Mouse (Mus musculus): Measurements from ENCODE around the gene Zfp882. TPM values are rescaled to one million over a fixed set of nuclear protein-coding genes. Genes with fewer than 3 reads are reported as not detected.
"Not testable (repeated sequence)": the region's sequence is repeated elsewhere in the genome, so short reads cannot be mapped to it uniquely, and the experiment has no call there.

The Zfp882 gene
- polyA plus RNA-seq (2016; fragmentation: Nextera tagmentation; extraction: Ambion mirVana), result 10.0 and 10.2 TPM in 2 replicates

DNA sequence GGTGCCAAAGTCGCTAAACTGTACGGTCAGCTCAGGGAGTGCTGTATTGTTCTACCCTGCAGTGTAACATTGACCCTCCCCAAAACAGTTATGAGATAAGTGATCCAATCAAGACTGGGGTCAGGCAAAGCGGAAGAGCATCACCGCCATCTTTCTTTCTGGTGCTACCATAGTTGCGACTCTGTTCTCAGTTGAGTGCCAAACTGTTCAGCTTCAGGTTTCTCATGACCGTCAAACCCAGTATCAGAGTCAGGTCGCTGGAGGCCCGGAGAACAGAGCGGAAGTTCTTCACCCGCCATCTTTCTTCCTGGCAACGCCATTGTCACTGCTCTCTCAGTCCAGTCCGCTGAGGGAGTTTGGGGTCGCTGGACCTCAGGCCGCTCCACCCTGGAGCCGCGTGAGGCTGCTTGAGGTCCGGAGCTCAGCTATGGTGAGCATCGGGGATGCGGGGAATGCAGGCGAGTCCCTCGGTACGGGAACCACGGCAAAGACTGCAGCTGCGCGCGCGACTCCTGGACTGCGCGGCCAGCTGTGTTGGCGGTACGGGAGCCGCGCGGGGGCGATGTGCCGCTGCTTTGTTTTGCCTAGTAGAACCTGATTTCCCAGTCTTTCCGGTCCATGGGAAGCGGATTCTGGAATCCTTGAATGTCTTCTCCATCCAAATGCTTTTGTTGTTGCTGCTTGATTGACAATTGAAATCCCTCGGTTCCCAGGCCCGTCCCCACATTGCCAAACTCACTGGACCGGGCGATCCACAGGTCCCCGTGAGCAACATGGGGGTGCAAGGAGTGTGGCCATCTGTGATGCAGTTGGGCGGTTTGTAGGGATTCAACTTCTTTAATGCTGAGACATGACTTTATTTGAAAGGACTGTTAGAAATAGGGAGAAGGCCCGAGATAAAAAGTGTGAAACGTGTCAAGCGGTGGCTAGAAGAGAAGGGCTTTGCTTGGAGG is at the start of gene Zfp882, which contains the start of gene Zfp617:
Zfp882 (plus strand) TSS at position 300 of the 953 bp plus-strand sequence.
Zfp617 (plus strand) TSS at position 327 of the 953 bp plus-strand sequence.
- Histone ChIP-seq H3K4me3 (replicated peaks) (peak within 1 kb of the TSS; percentile 64), H3K4me1 (replicated peaks) (no peaks in the 10 kb centered on the region), H3K36me3 (peaks cover 3% of the 10 kb centered on the region), H3K9ac (replicated peaks) (peak within 1 kb of the TSS; percentile 90), H3K4me2 (peak within 1 kb of the TSS; percentile 58), H3K27me3 (no peaks in the 10 kb centered on the region), H3K27ac (peak within 1 kb of the TSS; percentile 98), H3K9me3 (peaks cover 5% of the 10 kb centered on the region; the same call in 1 of the 2 replicates)
- ATAC-seq (ENCODE audit: insufficient number of reproducible peaks, insufficient read depth, low FRiP score, low TSS enrichment, low read depth), result peak; percentile 95
- 8% methylated on average over 47 of the region's 47 CpGs for WGBS

- not testable (repeated sequence) for H3K27me3 ChIP-seq; H3K27ac ChIP-seq; H3K4me3 ChIP-seq (replicated peaks); H3K9me3 ChIP-seq; H3K4me1 ChIP-seq (replicated peaks); ATAC-seq (ENCODE audit: insufficient number of reproducible peaks, insufficient read depth, low FRiP score, low TSS enrichment, low read depth); H3K36me3 ChIP-seq; H3K4me2 ChIP-seq; H3K9ac ChIP-seq (replicated peaks)
- 71% methylated on average over 1 of the region's 1 CpGs for WGBS
Measured at GRCm38 (mm10) chr8:71861551-71861950, 46.9 kb upstream of the Zfp882 start.

DNA sequence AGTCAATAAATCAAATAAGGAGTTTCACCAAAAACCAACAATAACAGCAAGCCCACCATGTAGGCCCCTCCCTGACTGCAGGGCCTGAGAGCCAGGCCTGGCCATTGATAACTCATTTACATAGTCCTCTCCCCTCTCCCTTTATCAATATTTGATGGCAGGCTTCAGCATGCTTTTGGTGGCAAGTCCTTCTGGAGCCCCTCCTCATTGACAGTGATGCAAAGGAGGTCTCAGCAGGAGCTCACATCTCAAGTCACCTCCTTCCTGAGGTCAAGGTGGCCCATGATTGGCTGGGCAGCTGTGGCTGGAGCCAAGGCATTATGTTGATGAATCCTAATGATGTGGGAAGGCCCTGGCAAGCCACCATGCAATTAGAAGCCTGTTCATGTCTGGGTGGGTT is 46.4 kb upstream of the Zfp882 start:
- not testable (repeated sequence) for H3K4me2 ChIP-seq; H3K4me1 ChIP-seq (replicated peaks); H3K27me3 ChIP-seq; ATAC-seq (ENCODE audit: insufficient number of reproducible peaks, insufficient read depth, low FRiP score, low TSS enrichment, low read depth); H3K4me3 ChIP-seq (replicated peaks); H3K9ac ChIP-seq (replicated peaks); H3K36me3 ChIP-seq; H3K27ac ChIP-seq; H3K9me3 ChIP-seq

DNA sequence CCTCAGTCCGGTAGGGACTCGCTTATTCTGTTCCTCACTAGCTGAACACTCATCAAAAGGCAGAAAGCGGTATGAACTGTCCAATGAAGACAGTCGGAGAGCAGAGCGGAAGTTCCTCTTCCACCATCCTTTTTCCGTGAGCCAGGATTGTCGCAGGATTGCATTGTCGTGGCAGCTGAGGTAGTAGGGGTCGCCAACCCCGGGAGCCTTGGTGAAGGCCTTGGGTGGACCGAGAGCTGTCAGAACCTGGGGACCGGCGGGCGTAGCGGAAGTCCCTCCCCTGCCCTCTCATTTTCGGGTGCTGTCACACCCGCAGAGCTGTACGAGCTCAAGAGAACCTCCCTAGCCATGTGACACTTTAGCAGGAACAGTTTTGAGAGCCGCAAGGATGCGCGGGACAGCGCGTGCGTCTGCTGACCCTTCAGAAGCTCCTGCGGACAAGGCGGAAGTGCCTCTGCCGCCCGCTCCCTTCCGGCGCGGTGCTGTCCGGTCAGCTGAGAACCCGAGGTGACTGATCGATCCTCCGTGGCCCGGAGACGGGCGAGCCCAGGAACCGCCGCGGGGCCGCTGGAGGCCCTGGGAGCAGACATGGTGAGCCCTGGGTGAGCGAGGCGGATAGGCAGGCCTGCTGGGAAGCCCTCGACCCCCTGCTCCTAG is 26.7 kb upstream of the Zfp882 start, which contains the start of gene Zfp709:
Zfp709 (plus strand) TSS at position 402 of the 657 bp plus-strand sequence.
- Histone ChIP-seq H3K27ac (peak within 1 kb of the TSS; percentile 59; the same call in 1 of the 2 replicates), H3K9me3 (peaks cover 23% of the 10 kb centered on the region), H3K4me1 (replicated peaks) (no peaks in the 10 kb centered on the region; the same call in 1 of the 2 replicates), H3K4me3 (replicated peaks) (peak within 1 kb of the TSS; percentile 70), H3K36me3 (peaks cover 25% of the 10 kb centered on the region), H3K9ac (replicated peaks) (peak within 1 kb of the TSS; percentile 88), H3K4me2 (peak within 1 kb of the TSS; percentile 88), H3K27me3 (no peaks in the 10 kb centered on the region)
- 7% methylated on average over 45 of the region's 45 CpGs for WGBS
- peak; percentile 85 for ATAC-seq (ENCODE audit: insufficient number of reproducible peaks, insufficient read depth, low FRiP score, low TSS enrichment, low read depth)

DNA sequence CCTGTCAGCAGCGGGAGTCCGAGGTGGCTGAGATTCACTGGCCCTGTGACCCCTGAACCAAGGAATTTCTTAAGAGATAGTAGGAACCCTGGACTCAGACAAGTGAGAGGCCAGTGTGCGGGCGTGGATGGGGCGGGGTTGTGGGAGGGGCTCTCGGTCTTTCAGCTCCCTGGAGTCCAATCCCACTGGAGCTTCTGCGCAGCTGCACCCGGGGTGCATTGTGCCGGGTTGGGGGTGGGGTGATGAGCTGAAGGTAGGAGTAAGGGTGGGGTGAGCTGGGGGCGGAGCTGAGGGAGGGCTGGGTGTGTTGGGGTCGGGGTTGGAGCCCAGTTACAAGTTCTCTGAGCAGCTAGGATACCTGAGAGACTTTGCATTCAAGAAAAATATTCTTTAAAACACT is 7.7 kb upstream of the Zfp882 start:
- H3K4me2 ChIP-seq; H3K9ac ChIP-seq (replicated peaks); H3K36me3 ChIP-seq; H3K27ac ChIP-seq; H3K4me1 ChIP-seq (replicated peaks); H3K27me3 ChIP-seq; H3K9me3 ChIP-seq; H3K4me3 ChIP-seq (replicated peaks); ATAC-seq (ENCODE audit: insufficient number of reproducible peaks, insufficient read depth, low FRiP score, low TSS enrichment, low read depth): not testable (repeated sequence)
- 52% methylated on average over 11 of the region's 11 CpGs for WGBS

GRCm38 (mm10) chr8:71903084-71903483 is 5.3 kb upstream of the Zfp882 start:
- H3K9me3 ChIP-seq; H3K9ac ChIP-seq (replicated peaks); H3K27ac ChIP-seq; H3K4me1 ChIP-seq (replicated peaks); H3K4me2 ChIP-seq; H3K27me3 ChIP-seq; H3K4me3 ChIP-seq (replicated peaks); ATAC-seq (ENCODE audit: insufficient number of reproducible peaks, insufficient read depth, low FRiP score, low TSS enrichment, low read depth); H3K36me3 ChIP-seq: not testable (repeated sequence)
- WGBS, result 74% methylated on average over 1 of the region's 1 CpGs

GRCm38 (mm10) chr8:71906809-71907208 is 1.6 kb upstream of the Zfp882 start:
- Histone ChIP-seq H3K27me3 (no peaks in the 10 kb centered on the region), H3K9ac (replicated peaks) (no peak overlapping the region), H3K27ac (no peak overlapping the region), H3K4me1 (replicated peaks) (no peaks in the 10 kb centered on the region), H3K4me3 (replicated peaks) (no peak overlapping the region), H3K9me3 (peaks cover 5% of the 10 kb centered on the region; the same call in 1 of the 2 replicates), H3K4me2 (no peak overlapping the region), H3K36me3 (no peaks in the 10 kb centered on the region)
- 94% methylated on average over 1 of the region's 1 CpGs for WGBS
- ATAC-seq (ENCODE audit: insufficient number of reproducible peaks, insufficient read depth, low FRiP score, low TSS enrichment, low read depth), result no peak

DNA sequence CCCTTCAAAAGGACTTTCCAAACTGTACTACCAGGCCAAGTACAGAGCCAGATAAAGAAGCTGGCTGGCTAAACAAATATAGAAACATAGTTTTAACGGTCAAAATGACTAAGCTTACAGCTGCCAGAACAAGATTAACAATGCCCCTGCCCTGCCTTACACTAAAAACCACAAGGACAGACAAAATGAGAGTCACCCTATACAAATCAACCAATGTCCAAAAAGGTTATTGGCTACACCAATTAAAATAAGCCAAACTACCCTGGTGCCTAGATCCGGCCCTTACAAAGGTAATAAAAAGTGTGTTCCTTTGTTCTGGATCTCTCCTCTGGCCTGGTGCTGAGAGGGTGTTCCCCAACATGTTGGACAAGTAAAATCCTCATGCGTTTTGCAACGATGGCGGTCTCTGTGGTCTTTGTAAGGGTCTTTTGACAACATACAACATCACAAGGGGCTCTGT is 580 bp upstream of the Zfp882 start:
- Histone ChIP-seq H3K36me3 (no peaks in the 10 kb centered on the region), H3K4me2 (peak overlapping the region; percentile 58)
- no peak for ATAC-seq (ENCODE audit: insufficient number of reproducible peaks, insufficient read depth, low FRiP score, low TSS enrichment, low read depth)

DNA sequence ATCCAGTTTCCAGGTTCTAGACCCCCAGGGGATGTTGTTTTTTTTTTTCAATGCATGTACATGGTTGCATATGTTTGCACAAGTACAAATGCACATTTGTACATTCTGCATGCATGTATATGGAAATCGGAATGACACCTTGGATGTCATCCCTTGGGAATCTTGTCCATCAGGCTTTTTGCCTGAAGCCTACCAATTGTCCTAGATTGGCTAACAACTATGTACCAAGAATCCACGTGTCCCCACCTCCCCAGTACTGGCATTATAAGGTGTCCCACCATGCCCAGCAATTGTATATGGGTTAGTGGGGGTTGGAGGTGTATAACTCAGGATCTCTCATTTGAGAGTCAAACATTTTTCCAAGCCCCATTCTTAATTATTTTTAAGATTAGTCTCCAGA is 3.9 kb downstream of the Zfp882 start:
- no peak for ATAC-seq (ENCODE audit: insufficient number of reproducible peaks, insufficient read depth, low FRiP score, low TSS enrichment, low read depth)
- H3K27ac ChIP-seq, result no peak overlapping the region
- H3K9ac ChIP-seq (replicated peaks), result no peak overlapping the region
- peaks cover 5% of the 10 kb centered on the region; the same call in 1 of the 2 replicates for H3K9me3 ChIP-seq
- WGBS, result 85% methylated on average over 2 of the region's 2 CpGs
- peaks cover 37% of the 10 kb centered on the region for H3K36me3 ChIP-seq
- no peak overlapping the region for H3K4me2 ChIP-seq
- no peaks in the 10 kb centered on the region for H3K27me3 ChIP-seq
- no peak overlapping the region for H3K4me3 ChIP-seq (replicated peaks)
- H3K4me1 ChIP-seq (replicated peaks), result no peaks in the 10 kb centered on the region

More for the DNA sequence above, 580 bp upstream of the Zfp882 start:
- peak overlapping the region; percentile 64 for H3K4me3 ChIP-seq (replicated peaks)
- no peaks in the 10 kb centered on the region for H3K4me1 ChIP-seq (replicated peaks)
- WGBS, result 92% methylated on average over 5 of the region's 5 CpGs
- H3K27me3 ChIP-seq, result no peaks in the 10 kb centered on the region
- peaks cover 5% of the 10 kb centered on the region; the same call in 1 of the 2 replicates for H3K9me3 ChIP-seq
- peak overlapping the region; percentile 98 for H3K27ac ChIP-seq
- no peak overlapping the region for H3K9ac ChIP-seq (replicated peaks)

GRCm38 (mm10) chr8:71922567-71923401 is 14.4 kb downstream of the Zfp882 start:
- peak overlapping the region; percentile 68 for H3K4me2 ChIP-seq
- WGBS, result under 1% methylated on average over 57 of the region's 57 CpGs
- ATAC-seq (ENCODE audit: insufficient number of reproducible peaks, insufficient read depth, low FRiP score, low TSS enrichment, low read depth), result peak; percentile 97

More at GRCm38 (mm10) chr8:71922567-71923401, 14.4 kb downstream of the Zfp882 start:
- Histone ChIP-seq H3K36me3 (peaks cover 21% of the 10 kb centered on the region; the same call in 1 of the 2 replicates), H3K27ac (peak overlapping the region; percentile 99), H3K4me1 (replicated peaks) (peaks cover 4% of the 10 kb centered on the region; the same call in 1 of the 2 replicates), H3K9me3 (no peaks in the 10 kb centered on the region), H3K4me3 (replicated peaks) (peak overlapping the region; percentile 74), H3K27me3 (no peaks in the 10 kb centered on the region), H3K9ac (replicated peaks) (peak overlapping the region; percentile 88)

Data from limb, embryonic 12.5 days (tissue).